Comparison of ENCODE assay signal across 21 mouse cellular contexts in the genomic region with DNA sequence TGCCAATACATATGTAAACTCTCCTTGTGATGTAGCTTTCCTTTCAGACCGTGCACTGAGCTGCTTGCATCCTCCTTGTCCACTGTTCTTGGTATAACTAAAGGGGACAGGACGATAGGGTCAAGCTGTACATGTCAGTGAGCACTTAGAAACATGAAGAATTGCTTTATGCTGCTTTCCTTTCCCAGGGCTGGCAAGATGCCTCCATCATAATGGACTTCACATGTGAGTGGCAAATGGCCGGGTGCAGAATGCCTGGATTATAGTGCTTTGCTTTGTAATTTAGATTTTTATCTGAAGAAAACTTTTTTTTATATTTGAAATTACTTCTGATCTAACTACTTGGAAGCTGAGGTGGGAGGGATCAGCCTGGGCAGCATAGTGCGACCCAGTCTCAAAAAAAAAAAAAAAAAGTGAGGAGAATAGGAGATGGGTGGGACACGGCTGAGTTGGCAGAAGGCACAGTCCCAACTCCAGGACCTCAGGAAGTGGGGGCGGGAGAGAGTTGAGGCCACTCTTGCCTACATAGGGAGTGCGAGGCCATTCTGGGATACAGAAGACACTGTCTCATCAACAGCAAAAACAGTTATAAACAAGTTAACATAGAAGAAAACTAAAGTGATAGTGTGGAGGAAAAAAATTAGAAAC. TPM values are rescaled to one million over a fixed set of nuclear protein-coding genes. Genes with fewer than 3 reads are reported as not detected.
DNase-seq lines count a peak whose midpoint lies in the region; ATAC-seq and TF ChIP-seq lines count a peak whose summit lies in the region.
"Had no signal": no experiment of that assay in that cellular context is flagged by ENCODE, and none has a peak within 500 bp of the region (broad histone marks: within the 10 kb centered on the region; RNA-seq: fewer than 3 reads in every experiment).

No protein-coding gene starts in this region.

- peak; percentile 25 for DNase-seq in gastrocnemius, postnatal 14 days
- DNase-seq in gastrocnemius, postnatal 25 days: no peak
- no peak for DNase-seq in kidney, adult 11 months
- peak; percentile 67 for DNase-seq in 3T3-L1 (ENCODE audit: low read depth, low spot score)
- peak; percentile 6 for DNase-seq in Muller cell, postnatal 12 days (ENCODE audit: inconsistent ontology term)
- no peak for DNase-seq in right cerebral cortex, postnatal 36 days (ENCODE audit: low spot score in 2 of 2)
- DNase-seq in cerebellum, adult 2 months: no peak
- DNase-seq: adrenal gland, adult 2 months; B cell, adult 2 months; cerebellum, adult 11-12 months; heart, adult 2 months had no signal

- H3K27ac ChIP-seq in kidney, embryonic 16.5 days (ENCODE audit: low read length): no peak overlapping the region
- H3K27ac ChIP-seq in cerebellum, adult 2 months (ENCODE audit: insufficient read depth, low read length): no peak overlapping the region
- H3K27ac ChIP-seq: forebrain, embryonic 15.5 days; heart, adult 2 months; hindbrain, embryonic 10.5 days; hindbrain, embryonic 14.5 days; intestine, embryonic 15.5 days had no signal

- peaks cover 6% of the 10 kb centered on the region; the same call in 1 of the 2 replicates for H3K4me1 ChIP-seq in kidney, embryonic 16.5 days (ENCODE audit: insufficient read depth, low read length)
- H3K4me1 ChIP-seq in cerebellum, adult 2 months (ENCODE audit: control insufficient read depth, insufficient read depth, low read length): no peaks in the 10 kb centered on the region
- H3K4me1 ChIP-seq: forebrain, embryonic 15.5 days; hindbrain, embryonic 10.5 days; intestine, embryonic 15.5 days had no signal

- TF ChIP-seq POLR2A in cerebellum, adult 2 months (IDR thresholded peaks at IDR 0.05; ENCODE audit: borderline replicate concordance, insufficient read depth, low read length): no peak

- H3K4me2 ChIP-seq in kidney, embryonic 16.5 days (replicated peaks; ENCODE audit: low read depth, low read length): no peak overlapping the region
- H3K4me2 ChIP-seq: forebrain, embryonic 15.5 days; heart, embryonic 12.5 days; hindbrain, embryonic 14.5 days; intestine, embryonic 15.5 days had no signal

- no peak overlapping the region for H3K4me3 ChIP-seq in kidney, embryonic 16.5 days (ENCODE audit: low read length)
- no peak overlapping the region for H3K4me3 ChIP-seq in cerebellum, adult 2 months (replicated peaks; ENCODE audit: insufficient read depth, low read depth, low read length)
- H3K4me3 ChIP-seq: forebrain, embryonic 15.5 days; heart, adult 2 months; heart, embryonic 12.5 days; hindbrain, embryonic 10.5 days; intestine, embryonic 15.5 days had no signal

- H3K9ac ChIP-seq in kidney, embryonic 16.5 days (replicated peaks; ENCODE audit: low read length): no peak overlapping the region
- H3K9ac ChIP-seq: forebrain, embryonic 15.5 days; heart, embryonic 12.5 days; hindbrain, embryonic 14.5 days; intestine, embryonic 15.5 days had no signal

- WGBS in kidney, embryonic 16.5 days: 24% methylated on average over 7 of the region's 7 CpGs
- 41% methylated on average over 7 of the region's 7 CpGs for WGBS in cerebellum, adult 2 months

- intact Hi-C loops in gastrocnemius, postnatal 14 days (cut with DNase I; ENCODE audit: low total_unique reads): loop anchor here (10.0 kb wide), 1 partner anchor 177 kb away; no protein-coding TSS in a partner anchor

- peak; percentile 65 for ATAC-seq in kidney, embryonic 16.5 days (ENCODE audit: low FRiP score, low TSS enrichment)
- ATAC-seq: activated CD4-positive, CD25-positive, alpha-beta regulatory T cell, adult 4 months; CD4-positive, CD25-positive, alpha-beta regulatory T cell, adult 4 months; forebrain, embryonic 15.5 days; intestine, embryonic 15.5 days; Patski had no signal

- TF ChIP-seq CTCF in cerebellum, adult 2 months (IDR thresholded peaks at IDR 0.05; ENCODE audit: borderline replicate concordance, insufficient read depth, low read depth, low read length): no peak

- H3K27me3 ChIP-seq in kidney, embryonic 16.5 days (ENCODE audit: insufficient read depth, low read length): no peaks in the 10 kb centered on the region
- no peaks in the 10 kb centered on the region for H3K27me3 ChIP-seq in cerebellum, adult 2 months (ENCODE audit: control insufficient read depth, insufficient read depth, low read length)
- H3K27me3 ChIP-seq: forebrain, embryonic 15.5 days; heart, embryonic 12.5 days; intestine, embryonic 15.5 days; Patski had no signal

- no peaks in the 10 kb centered on the region for H3K36me3 ChIP-seq in kidney, embryonic 16.5 days (ENCODE audit: insufficient read depth, low read length)
- H3K36me3 ChIP-seq: forebrain, embryonic 15.5 days; G1E; heart, embryonic 12.5 days; hindbrain, embryonic 10.5 days; intestine, embryonic 15.5 days had no signal

- no peaks in the 10 kb centered on the region for H3K9me3 ChIP-seq in kidney, embryonic 16.5 days (ENCODE audit: low read length)
- H3K9me3 ChIP-seq: forebrain, embryonic 15.5 days; G1E; heart, embryonic 12.5 days; hindbrain, embryonic 10.5 days; intestine, embryonic 15.5 days had no signal

RNA-seq across cellular contexts. Expression of a gene that starts 19.4 kb away (rescaled TPM):
- 1 to 10 TPM; 4.1 to 4.6 TPM for total RNA-seq in gastrocnemius, postnatal 14 days (2021)
- total RNA-seq in gastrocnemius, postnatal 25 days (2021): 1 to 10 TPM; 2.9 to 3.0 TPM
- 6.8 and 8.6 TPM in 2 replicates for polyA plus RNA-seq in kidney, embryonic 16.5 days (2015; fragmentation: Nextera tagmentation; extraction: Ambion mirVana)
- 12.8 and 14.5 TPM in 2 replicates for polyA plus RNA-seq in cerebellum, adult 2 months (2012; rRNA removed)

RNA-seq across cellular contexts. Expression of a gene that starts 32.2 kb away (rescaled TPM):
- 10 to 100 TPM; 25.1 to 27.8 TPM for total RNA-seq in gastrocnemius, postnatal 14 days (2021)
- total RNA-seq in gastrocnemius, postnatal 25 days (2021): 10 to 100 TPM; 18.7 to 33.5 TPM
- polyA plus RNA-seq in kidney, embryonic 16.5 days (2015; fragmentation: Nextera tagmentation; extraction: Ambion mirVana): 11.7 and 12.9 TPM in 2 replicates
- polyA plus RNA-seq in cerebellum, adult 2 months (2012; rRNA removed): 29.9 and 32.5 TPM in 2 replicates

RNA-seq across cellular contexts. Expression of a gene that starts 46.7 kb away (rescaled TPM):
- 10 to 100 TPM; 82.9 to 84.8 TPM for total RNA-seq in gastrocnemius, postnatal 14 days (2021)
- total RNA-seq in gastrocnemius, postnatal 25 days (2021): 10 to 100 TPM; 88.2 to 98.5 TPM
- polyA plus RNA-seq in kidney, embryonic 16.5 days (2015; fragmentation: Nextera tagmentation; extraction: Ambion mirVana): 363 and 374 TPM in 2 replicates
- 138 and 142 TPM in 2 replicates for polyA plus RNA-seq in cerebellum, adult 2 months (2012; rRNA removed)

RNA-seq across cellular contexts. Expression of a gene that starts 52.6 kb away (rescaled TPM):
- total RNA-seq in gastrocnemius, postnatal 14 days (2021): 1 to 10 TPM; 5.4 to 6.5 TPM
- 1 to 10 TPM; 6.7 to 7.5 TPM for total RNA-seq in gastrocnemius, postnatal 25 days (2021)
- 29.8 and 32.2 TPM in 2 replicates for polyA plus RNA-seq in kidney, embryonic 16.5 days (2015; fragmentation: Nextera tagmentation; extraction: Ambion mirVana)
- polyA plus RNA-seq in cerebellum, adult 2 months (2012; rRNA removed): 35.8 and 35.9 TPM in 2 replicates

Comparison
In these comparisons a context has a peak if more than half of its experiments do, and no peak if none do; other contexts are left out.
1. DNase-seq: peak in gastrocnemius, postnatal 14 days (single experiment), 3T3-L1 (single experiment) and Muller cell, postnatal 12 days (single experiment); none in gastrocnemius, postnatal 25 days (single experiment), kidney, adult 11 months (single experiment), right cerebral cortex, postnatal 36 days (0 of 2) and cerebellum, adult 2 months (0 of 2).